Mouse (Mus musculus) testis, adult 2 months (tissue): ENCODE results near the gene Fas.

Experiments used
- CTCF ChIP-seq: fragments of 200-500 bp; IDR thresholded peaks from 2 replicates; pipeline ENCODE4 v1.5.1; 2012; ENCODE audit warnings: low read depth, mild to moderate bottlenecking, inconsistent platforms, low read length, moderate library complexity; ENCODE audit not compliant: control insufficient read depth, insufficient read depth, insufficient replicate concordance
- POLR2A ChIP-seq: fragments of 200-500 bp; IDR thresholded peaks from 2 replicates; pipeline ENCODE4 v1.6.1; 2012; ENCODE audit warnings: low read depth, mild to moderate bottlenecking, inconsistent platforms, low read length, moderate library complexity; ENCODE audit not compliant: control insufficient read depth

DNA sequence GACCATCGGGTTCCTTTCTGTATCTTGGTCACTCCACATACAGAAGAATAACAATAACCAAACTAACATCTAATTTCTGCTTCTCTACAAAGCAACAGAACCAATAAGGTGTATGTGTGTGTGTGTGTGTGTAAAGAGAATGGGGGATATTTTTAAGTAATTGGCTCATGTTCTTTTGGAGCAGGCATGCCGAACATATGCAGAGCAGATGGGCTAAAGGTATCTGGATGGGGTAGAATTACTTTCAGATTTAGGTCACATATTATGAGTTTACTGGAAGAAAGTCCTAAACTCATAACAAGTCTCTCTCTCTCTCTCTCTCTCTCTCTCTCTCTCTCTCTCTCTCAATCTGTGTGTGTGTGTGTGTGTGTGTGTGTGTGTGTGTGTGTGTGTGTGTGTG lies 54.2 kb downstream of the Fas start:
- no peak for TF ChIP-seq CTCF
- TF ChIP-seq POLR2A, result no peak
